Mouse (Mus musculus) ES-CJ7 (cell line): Measurements from ENCODE around the gene Tdgf1.

Experiments
- DNase-seq: peaks from one replicate; pipeline ENCODE4 v3.0.0; 2011; ENCODE audit warnings: low read depth, low spot score

Tdgf1 gene

DNA sequence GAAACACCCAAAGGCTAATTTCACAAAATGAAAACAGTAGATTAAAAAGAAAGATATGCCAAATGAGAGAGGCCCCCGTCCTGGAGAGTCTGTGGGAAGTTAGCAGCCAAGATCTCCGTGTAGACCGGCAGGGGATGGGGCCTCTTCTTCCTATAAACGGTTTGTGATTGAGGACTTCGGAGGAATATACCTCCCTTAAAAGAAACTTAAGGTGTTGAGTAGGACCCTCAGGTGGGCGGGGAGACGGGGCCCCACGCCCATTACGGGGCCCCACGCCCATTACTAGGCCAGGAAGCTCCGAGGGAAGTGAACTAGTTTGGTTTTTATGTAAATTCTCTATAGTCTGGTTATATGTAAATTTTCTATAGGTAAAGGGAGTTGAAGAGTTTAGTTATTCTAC, at the start of gene Tdgf1:
Gene Tdgf1, minus strand, starts transcription at position 233 of the 400 bp plus-strand sequence.
- DNase-seq, result peak; percentile 93

DNA sequence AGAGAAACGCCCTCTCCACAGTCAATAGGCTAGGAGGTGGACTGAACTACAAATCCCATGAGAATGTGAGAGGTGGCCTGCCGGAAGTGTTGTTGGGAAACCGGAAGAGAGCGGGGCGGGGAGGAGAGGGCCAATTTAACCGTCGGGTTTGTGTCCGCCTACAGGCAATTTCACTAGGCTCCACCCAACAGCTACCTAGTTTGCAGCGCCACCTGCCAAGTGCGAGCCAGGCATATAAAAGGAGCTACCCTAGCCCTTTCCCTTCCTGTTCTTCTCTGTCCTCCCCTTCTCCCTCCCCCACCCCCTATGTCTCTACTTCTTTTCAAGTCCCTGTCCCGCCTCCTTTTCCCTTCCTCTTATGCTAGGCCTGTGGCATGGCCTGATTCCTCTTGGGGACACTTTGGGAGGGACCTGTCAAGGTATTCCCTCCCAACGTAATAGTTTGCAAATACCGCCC, 48.8 kb upstream of the Tdgf1 start:
- DNase-seq, result peak; percentile 97

- DNase-seq, result peak; percentile 52
Observed at GRCm38 (mm10) chr9:110993281-110993709, 47.3 kb upstream of the Tdgf1 start.

DNA sequence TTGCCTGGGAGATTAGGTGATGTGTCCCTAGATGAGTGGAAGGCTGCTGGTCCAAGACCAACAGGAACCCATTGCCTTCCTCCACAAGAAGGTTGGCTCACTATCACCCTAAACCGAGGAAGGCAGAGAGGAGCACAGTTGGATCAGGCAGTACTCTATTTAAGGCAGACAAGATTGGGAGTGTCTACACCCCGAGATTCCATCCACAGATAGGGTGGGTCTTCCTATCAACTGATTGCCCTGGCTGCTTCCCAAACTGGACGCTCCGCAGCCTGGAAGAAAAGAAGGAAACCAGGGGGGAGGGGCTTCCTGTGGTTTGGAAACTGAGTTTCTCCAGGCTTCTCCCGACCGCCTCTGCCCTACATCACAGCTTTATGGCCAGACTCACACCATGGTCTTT, 44.2 kb upstream of the Tdgf1 start, which contains the start of gene Rtp3:
Gene Rtp3, minus strand, starts transcription at position 380 of the 400 bp plus-strand sequence.
- DNase-seq, result no peak

DNA sequence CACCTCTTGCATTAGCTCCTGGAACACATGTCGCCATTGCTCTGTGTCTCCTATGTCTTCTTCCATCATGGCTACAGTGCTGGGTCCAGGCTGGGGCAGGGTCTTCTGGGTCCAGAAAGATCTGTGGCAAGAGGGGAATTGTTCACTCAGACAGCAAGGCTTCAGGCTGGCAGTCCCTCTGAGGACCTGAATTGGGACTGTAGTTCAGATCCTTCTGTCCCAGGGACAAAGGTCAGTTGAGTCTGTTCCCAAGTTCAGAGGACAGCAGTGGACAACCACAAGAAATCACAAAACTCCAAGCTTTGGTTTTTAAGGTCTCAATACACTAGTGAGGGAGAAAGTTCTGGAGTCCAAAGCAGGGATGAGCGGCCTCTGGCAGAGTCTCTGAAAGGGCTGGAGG, 43.6 kb upstream of the Tdgf1 start:
- no peak for DNase-seq

DNA sequence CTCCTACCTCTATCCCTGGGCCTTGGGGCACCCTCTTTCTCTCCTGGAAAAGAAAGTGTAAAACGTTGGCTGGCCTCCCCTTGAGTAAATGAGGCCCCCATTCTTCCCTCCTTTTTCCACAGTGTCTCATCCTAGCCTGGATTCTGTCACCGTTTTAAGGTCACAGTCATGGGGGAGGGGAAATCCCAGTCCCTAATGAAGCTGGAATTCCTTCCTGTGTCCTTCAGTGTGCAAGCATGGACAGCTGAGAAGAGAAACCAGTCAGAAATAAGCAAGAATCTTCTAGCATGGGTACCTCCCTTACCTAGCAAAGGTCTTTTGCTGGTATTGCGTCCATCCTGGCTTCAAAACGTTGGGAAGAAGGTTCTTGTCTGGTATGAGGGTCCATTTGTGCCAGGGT, 43.2 kb upstream of the Tdgf1 start:
- no peak for DNase-seq

GRCm38 (mm10) chr9:110988078-110988477, 42.1 kb upstream of the Tdgf1 start:
- no peak for DNase-seq

DNA sequence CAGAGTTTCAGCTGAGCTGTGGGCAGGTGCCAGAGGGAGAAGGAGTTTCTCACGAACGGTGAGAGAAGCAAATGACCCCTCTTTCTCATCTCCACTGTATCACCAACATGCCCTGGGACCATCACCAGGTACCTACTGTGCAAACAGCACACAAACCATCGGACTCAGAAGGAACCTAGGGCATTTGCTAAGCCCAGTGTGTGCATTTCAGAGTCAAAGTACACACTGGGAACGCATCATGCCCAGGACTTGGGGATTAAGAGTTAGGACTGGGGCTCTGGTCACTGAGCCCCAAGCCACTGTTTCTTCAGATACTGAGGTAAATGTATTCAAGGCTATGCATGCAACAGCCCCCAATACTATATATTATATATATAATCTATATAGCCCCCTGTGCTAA, 41.4 kb upstream of the Tdgf1 start:
- DNase-seq, result no peak

- DNase-seq, result no peak
Observed at GRCm38 (mm10) chr9:110985951-110986350, 40.0 kb upstream of the Tdgf1 start.

GRCm38 (mm10) chr9:110985541-110985940, 39.6 kb upstream of the Tdgf1 start:
- no peak for DNase-seq

DNA sequence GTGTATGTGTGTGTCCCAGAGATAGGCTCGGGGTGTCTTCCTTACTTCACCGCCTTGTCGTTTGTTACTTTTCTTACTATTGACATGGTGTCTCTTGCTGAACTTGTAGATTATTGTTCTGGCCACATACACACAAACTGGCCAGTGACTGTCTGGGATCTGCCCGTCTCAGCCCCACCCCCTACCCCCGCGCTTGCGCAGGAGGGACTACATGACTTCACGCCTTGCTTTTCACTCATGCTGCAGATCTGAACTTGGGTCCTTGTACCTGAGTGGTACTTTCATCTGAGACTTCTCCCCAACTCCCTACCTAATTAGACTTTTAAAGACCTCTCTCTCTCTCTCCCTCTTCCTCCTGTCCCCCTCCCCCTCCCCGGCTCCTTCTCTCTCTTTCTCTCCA, 38.1 kb upstream of the Tdgf1 start:
- peak; percentile 41 for DNase-seq

- DNase-seq, result no peak
Observed at GRCm38 (mm10) chr9:110982351-110982750, 36.4 kb upstream of the Tdgf1 start.

GRCm38 (mm10) chr9:110979411-110979810, 33.5 kb upstream of the Tdgf1 start:
- DNase-seq, result peak; percentile 71

DNA sequence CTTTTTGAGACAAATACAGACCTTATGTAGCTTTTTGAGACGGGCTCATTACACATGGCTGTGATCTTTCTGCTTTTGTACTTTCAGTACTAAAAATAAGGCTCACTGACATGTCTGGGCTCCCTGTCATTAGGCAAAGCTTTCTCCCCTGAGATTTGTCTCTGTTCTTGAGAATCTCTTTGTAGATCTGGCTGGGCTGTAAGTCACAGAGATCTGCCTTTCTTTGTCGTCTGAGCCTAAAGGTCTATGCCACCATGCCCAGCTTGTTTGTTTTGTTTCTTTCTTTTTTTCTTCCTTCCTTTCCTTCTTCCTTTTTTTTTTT, 19.9 kb upstream of the Tdgf1 start:
- DNase-seq, result no peak

DNA sequence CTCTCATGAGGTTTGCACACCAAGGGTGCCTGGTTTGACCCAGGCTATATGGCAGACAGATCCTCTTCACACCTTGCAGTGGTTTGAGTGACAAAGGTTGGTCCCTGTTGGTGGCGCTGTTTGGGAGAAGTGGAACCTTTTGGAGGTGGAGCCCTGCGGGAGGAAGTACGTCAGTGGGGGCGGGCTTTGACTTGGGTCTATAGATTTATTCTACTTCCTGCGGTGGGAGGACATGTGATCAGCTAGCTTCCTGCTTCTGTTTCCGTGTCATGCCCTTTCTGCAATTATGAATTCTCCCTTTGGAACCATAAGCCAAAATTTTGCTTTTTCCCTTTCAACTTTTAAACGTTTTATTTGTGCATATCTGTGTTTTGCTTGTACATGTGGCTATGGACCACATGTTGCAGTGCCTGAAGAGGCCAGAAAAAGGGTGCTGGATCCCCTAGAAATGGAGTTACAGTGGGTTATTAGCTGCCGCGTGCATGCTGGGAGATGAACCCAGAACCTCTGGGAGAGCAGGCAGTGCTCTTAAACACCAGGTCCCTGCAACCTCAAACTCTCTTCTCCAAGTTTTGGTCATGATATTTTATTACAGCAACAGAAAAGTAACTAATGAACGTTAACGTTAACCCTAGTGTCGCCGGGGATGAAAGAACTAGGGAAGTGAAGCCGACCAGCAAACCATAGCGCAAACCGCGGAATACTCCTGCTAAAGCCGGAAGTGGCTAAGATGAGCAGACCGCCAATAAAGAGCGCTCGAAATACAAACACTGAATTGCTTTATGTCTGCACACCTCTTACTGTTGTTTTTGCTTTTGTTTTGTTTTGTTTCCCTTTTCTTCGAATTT, 19.3 kb upstream of the Tdgf1 start:
- DNase-seq, result peak; percentile 89

DNA sequence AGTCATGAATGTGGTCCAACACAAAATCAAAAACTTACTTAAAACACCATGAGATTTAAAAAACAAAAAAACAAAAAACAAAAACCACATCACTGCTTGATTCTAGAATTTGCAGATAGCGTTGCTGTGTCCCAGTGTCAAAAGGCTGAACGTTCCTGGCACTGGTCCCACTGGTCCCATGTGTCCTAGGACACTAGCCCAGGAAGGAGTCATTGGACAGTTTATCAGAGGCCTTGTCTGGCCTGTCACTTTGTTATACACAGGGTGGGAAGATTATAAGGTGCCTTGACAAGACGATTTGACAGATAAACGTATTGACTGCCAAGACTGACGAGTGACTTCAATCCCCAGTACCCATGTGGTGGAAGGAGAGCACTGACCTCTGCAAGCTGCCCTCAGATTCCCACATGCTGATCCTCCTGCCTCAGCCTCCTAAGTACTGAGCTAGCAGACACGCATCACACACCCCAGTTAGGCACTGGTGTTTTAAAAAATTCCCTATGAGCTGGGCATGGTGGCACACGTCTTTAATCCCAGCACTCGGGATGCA, 17.7 kb upstream of the Tdgf1 start:
- DNase-seq, result no peak

GRCm38 (mm10) chr9:110961386-110961785, 15.4 kb upstream of the Tdgf1 start:
- no peak for DNase-seq

DNA sequence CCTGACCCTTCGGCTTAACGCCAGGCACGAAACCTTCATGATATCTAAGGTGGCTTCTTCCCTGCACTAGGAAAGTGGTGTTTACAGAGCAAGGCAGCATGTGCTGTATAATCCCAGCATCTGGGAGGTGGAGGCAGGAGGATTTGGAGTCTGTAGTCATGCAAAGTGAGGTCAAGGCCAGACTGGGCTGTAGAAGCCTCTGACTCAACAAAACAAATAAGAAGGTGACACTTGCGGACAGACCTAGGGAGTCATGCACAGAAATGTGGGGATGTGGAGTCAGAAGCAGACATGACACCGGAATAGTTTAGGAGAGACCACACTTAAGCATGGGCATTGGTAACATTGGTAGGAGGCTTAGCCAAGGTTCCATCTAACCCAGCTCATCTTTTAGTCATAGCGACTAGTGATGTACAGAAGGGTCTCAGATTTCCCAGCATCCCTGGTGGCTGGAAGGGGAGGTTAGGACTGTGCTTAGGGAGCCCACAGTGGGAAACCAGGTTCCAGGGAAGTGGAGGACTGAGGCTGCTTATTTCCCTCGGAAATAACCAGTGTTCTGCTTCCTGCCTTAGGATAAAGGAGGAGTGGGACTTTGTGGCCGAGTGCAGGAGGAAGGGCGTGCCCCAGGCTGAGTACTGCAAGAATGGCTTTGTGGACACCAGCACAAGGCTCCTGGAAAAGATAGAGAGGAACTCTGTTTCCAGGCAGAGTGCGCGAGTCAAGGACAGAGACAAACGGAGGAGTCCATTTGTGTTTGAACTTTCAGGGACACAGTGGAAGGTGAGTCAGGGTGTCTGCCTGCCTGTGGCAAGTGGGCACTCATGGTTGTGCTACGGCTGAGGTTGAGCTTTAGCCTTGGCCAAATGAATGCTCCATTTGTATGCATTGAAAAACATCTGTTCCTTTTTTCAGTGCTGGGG, 14.5 kb upstream of the Tdgf1 start:
- DNase-seq, result peak; percentile 90

GRCm38 (mm10) chr9:110959669-110960068, 13.7 kb upstream of the Tdgf1 start:
- no peak for DNase-seq

- no peak for DNase-seq
Observed at GRCm38 (mm10) chr9:110955962-110956361, 10.0 kb upstream of the Tdgf1 start.

DNA sequence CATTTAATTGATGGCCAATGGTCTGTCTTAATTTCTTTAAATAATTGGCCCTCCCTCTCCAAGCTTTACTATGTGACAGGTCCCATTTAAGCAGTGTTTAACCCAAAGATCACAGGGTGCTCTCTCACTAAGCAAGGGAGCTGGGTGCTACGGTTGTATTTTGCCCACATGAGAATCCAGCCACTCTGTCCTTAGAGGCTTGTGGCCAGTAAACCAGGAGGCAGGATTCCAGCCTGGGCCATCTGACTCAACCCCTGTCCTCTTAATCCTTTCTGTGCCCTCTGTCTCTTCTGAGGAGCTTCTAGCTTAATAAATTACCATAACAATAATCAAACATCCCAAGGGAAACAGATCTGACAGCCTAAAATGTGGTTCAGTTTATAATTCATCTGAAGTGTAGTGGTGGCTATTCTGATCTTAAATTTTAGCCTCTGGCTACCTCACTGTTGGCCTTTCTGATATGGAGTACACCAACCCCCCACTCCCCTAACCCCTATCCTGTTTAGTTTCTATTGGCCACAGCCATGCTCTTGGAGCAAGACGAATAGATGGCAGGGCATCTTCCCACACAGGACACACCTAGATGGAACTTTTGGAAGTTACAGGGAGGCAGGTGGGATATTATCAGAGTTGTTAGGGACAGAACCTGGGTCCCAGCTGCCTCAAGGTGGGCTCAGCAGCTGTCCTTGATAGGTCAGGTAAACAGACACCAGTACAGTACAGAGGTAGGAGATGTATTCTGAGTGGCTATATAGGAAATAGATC, 8.9 kb upstream of the Tdgf1 start:
- no peak for DNase-seq
